Mouse (Mus musculus): Measurements from ENCODE around the gene Wdhd1.

DNA sequence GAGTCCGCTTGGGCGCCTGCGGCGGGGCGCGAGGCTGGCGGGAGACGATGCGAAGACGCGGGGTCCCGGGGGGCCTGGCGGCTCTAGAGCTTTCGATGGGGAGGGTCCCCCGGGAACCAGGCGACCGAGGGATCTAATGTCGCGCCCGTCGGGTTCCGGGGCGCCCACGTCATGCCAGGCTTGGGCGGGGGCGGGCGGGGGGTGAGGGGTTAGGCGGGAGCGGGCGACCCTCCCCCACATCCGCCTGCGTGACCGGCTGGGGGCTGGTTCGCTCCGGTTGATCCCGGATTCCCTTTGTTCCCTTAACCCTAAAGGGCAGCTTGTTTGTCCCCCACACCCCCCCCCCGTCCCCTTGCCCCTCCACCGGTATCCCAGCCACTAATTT is 21.7 kb upstream of the Wdhd1 start:
- TF ChIP-seq CTCF (IDR thresholded peaks at IDR 0.05; ENCODE audit: control insufficient read depth, insufficient read depth, insufficient read length), result no peak
- no peak for TF ChIP-seq MYOG (IDR thresholded peaks at IDR 0.05; ENCODE audit: control insufficient read depth, extremely low read depth, insufficient read length)
- TF ChIP-seq CEBPB (IDR thresholded peaks at IDR 0.05; ENCODE audit: low read depth), result no peak
- TF ChIP-seq MAX (IDR thresholded peaks at IDR 0.05), result no peak
- no peak for TF ChIP-seq MYOD1 (IDR thresholded peaks at IDR 0.05; ENCODE audit: control insufficient read depth, insufficient read length, low read depth)
- TF ChIP-seq USF1 (IDR thresholded peaks at IDR 0.05; ENCODE audit: low read depth), result no peak
- TF ChIP-seq FOSL1 (IDR thresholded peaks at IDR 0.05; ENCODE audit: insufficient read depth, low read length, poor library complexity, severe bottlenecking), result no peak

All from C2C12 (cell line).